Mouse (Mus musculus): ENCODE measurements around the gene Grin1.

DNA sequence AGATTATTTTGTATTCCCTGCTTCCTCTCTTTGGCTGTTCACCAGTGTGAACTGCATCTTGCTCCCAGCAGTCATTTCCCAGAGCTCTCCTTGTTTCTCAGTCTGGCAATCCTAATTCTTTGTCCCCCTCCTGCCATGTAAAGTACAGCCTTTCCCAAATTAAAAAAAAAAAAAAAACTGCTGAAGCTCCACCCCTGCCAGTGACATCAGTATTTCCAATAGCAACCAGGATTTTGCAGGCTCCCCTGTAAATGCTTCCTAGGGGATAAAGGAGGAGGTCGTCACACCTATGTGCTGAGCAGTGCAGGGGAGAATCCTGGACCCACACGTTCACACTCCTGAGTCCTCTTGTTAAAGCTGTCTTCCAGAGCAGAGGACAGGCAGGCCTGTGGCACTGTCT lies 1.1 kb upstream of the Grin1 start:
- no peak for TF ChIP-seq CTCF (IDR thresholded peaks at IDR 0.05 in 2 of 3, conservative IDR thresholded peaks at IDR 0.05 in 1 of 3; ENCODE audit: control insufficient read depth in 1 of 3, insufficient read depth in 1 of 3, low read depth in 2 of 3, low read length in 3 of 3, poor library complexity in 1 of 3, severe bottlenecking in 1 of 3)
- TF ChIP-seq E2F4 (IDR thresholded peaks at IDR 0.05; ENCODE audit: borderline replicate concordance, low read depth, low read length) = no peak
- TF ChIP-seq ZNF384 (IDR thresholded peaks at IDR 0.05; ENCODE audit: low read depth, low read length) = peak; percentile 53; the same call in 1 of the 2 replicates
- no peak for TF ChIP-seq USF1 (IDR thresholded peaks at IDR 0.05; ENCODE audit: low read depth, low read length)
- no peak for TF ChIP-seq USF2 (IDR thresholded peaks at IDR 0.05; ENCODE audit: borderline replicate concordance in 1 of 2, insufficient read depth in 1 of 2, low read depth in 1 of 2, low read length in 2 of 2)
- TF ChIP-seq JUND (IDR thresholded peaks at IDR 0.05; ENCODE audit: low read depth, low read length) = no peak
- TF ChIP-seq TCF12 (IDR thresholded peaks at IDR 0.05; ENCODE audit: low read depth, low read length) = no peak
- no peak for TF ChIP-seq POLR2A (IDR thresholded peaks at IDR 0.05; ENCODE audit: control insufficient read depth in 1 of 2, insufficient read depth in 1 of 2, low read depth in 1 of 2, low read length in 2 of 2, poor library complexity in 1 of 2)
- TF ChIP-seq MAFK (IDR thresholded peaks at IDR 0.05; ENCODE audit: borderline replicate concordance, low read depth, low read length) = no peak
- TF ChIP-seq TAL1 (IDR thresholded peaks at IDR 0.05; ENCODE audit: low read length) = no peak
- no peak for TF ChIP-seq EP300 (IDR thresholded peaks at IDR 0.05; ENCODE audit: low read depth in 1 of 2, low read length in 2 of 2)
- no peak for TF ChIP-seq CHD1 (IDR thresholded peaks at IDR 0.05; ENCODE audit: low read depth, low read length)
- TF ChIP-seq NELFE (IDR thresholded peaks at IDR 0.05; ENCODE audit: low read depth, low read length) = no peak

Data from MEL (cell line).